Mouse (Mus musculus) liver, postnatal 0 days (tissue): ENCODE measurements around the gene Usp32.

ENCODE experiments used
- CTCF ChIP-seq: sonication (generic); IDR thresholded peaks from 2 replicates; pipeline ENCODE4 v1.5.1; 2016; ENCODE audit warnings: antibody characterized with exemption, low read depth
- EP300 ChIP-seq: IDR thresholded peaks from 2 replicates; pipeline ENCODE4 v1.6.1; 2016; ENCODE audit warnings: antibody characterized with exemption, low read depth, mild to moderate bottlenecking

GRCm38 (mm10) chr11:85058562-85058961, 81.4 kb downstream of the Usp32 start:
- TF ChIP-seq CTCF (no peak), EP300 (no peak)
